Mouse (Mus musculus) embryonic facial prominence, embryonic 14.5 days (tissue): Measurements from ENCODE around the gene Cops2. TPM values are rescaled to one million over a fixed set of nuclear protein-coding genes. Genes with fewer than 3 reads are reported as not detected.
A peak's percentile ranks its signal among the peaks of the same experiment; 100 is the strongest.

Source experiments
- ATAC-seq: fragments of 200-750 bp; cut with Nextera tagmentation; 2 replicates; pipeline ENCODE4 v1.8.0; 2017; ENCODE audit warnings: low read depth, moderate number of reproducible peaks, moderate TSS enrichment
- DNase-seq: peaks from one replicate; pipeline ENCODE4 v3.0.0-alpha.2; 2015; ENCODE audit warnings: low spot score
- H3K27ac ChIP-seq: fragments of 300-500 bp; sonication (generic); replicated peaks from 2 replicates; pipeline ENCODE4 v1.5.1; 2014; ENCODE audit warnings: low read depth, mild to moderate bottlenecking, low read length, moderate library complexity
- H3K27me3 ChIP-seq: fragments of 300-500 bp; sonication (generic); replicated peaks from 2 replicates; pipeline ENCODE4 v1.6.1; 2014; ENCODE audit warnings: low read length; ENCODE audit not compliant: control insufficient read depth, insufficient read depth
- H3K36me3 ChIP-seq: fragments of 300-500 bp; sonication (generic); 2 replicates; pipeline ENCODE4 v1.6.1; 2014; ENCODE audit warnings: low read length, mixed read lengths; ENCODE audit not compliant: control insufficient read depth, insufficient read depth
- H3K4me1 ChIP-seq: fragments of 300-500 bp; sonication (generic); 2 replicates; pipeline ENCODE4 v1.6.1; 2014; ENCODE audit warnings: antibody characterized with exemption, low read length; ENCODE audit not compliant: control insufficient read depth, insufficient read depth
- H3K4me2 ChIP-seq: fragments of 300-500 bp; sonication (generic); 2 replicates; pipeline ENCODE4 v1.6.1; 2014; ENCODE audit warnings: low read depth, mild to moderate bottlenecking, low read length, moderate library complexity, mixed read lengths
- H3K4me3 ChIP-seq: fragments of 300-500 bp; sonication (generic); 2 replicates; pipeline ENCODE4 v1.5.1; 2014; ENCODE audit warnings: low read depth, mild to moderate bottlenecking, low read length
- H3K9ac ChIP-seq: fragments of 300-500 bp; sonication (generic); 2 replicates; pipeline ENCODE4 v1.6.1; 2014; ENCODE audit warnings: low read depth, mild to moderate bottlenecking, low read length, moderate library complexity, mixed read lengths
- H3K9me3 ChIP-seq: fragments of 300-500 bp; sonication (generic); 2 replicates; pipeline ENCODE4 v1.6.1; 2016; ENCODE audit warnings: low read length; ENCODE audit not compliant: control insufficient read depth
- WGBS: fragments of 180-500 bp; shearing (Covaris S2); extraction: QIAGEN DNeasy Blood & Tissue Kit; methylation state at CpG from one replicate; pipeline ENCODE4 v1.1.7; 2014; 5-methylcytosine and 5-hydroxymethylcytosine counted together
- polyA plus RNA-seq: library from polyadenylated mRNA; unstranded; fragments of >200 nt; fragmentation: Nextera tagmentation; extraction: Ambion mirVana; gene quantifications from 2 replicates; pipeline ENCODE4 v1.2.1, GENCODE M21; 2014

The Cops2 gene
- 89.0 and 90.0 TPM in 2 replicates for polyA plus RNA-seq

GRCm38 (mm10) chr2:125858521-125859280 is at the start of gene Cops2, which contains the start of gene Galk2:
TSS of gene Cops2 (minus strand) at chr2:125859139.
TSS of gene Galk2 (plus strand) at chr2:125859109.
- Histone ChIP-seq H3K27ac (peak within 1 kb of the TSS; percentile 85), H3K9ac (peak within 1 kb of the TSS; percentile 97), H3K4me2 (peak within 1 kb of the TSS; percentile 67), H3K9me3 (no peaks in the 10 kb centered on the region), H3K36me3 (no peaks in the 10 kb centered on the region), H3K4me1 (peaks cover 9% of the 10 kb centered on the region), H3K27me3 (no peaks in the 10 kb centered on the region), H3K4me3 (peak within 1 kb of the TSS; percentile 77)
- peak; percentile 99 for ATAC-seq
- peak; percentile 98 for DNase-seq
- WGBS, result 0% methylated on average over 33 of the region's 54 CpGs

- no peaks in the 10 kb centered on the region for H3K27me3 ChIP-seq
- H3K9ac ChIP-seq, result no peak overlapping the region
- DNase-seq (no peak), ATAC-seq (no peak)
- no peak overlapping the region for H3K4me2 ChIP-seq
- no peaks in the 10 kb centered on the region for H3K4me1 ChIP-seq
- 0 out of 2 replicates have a peak, but pooled peaks cover 8% of the 10 kb centered on the region for H3K36me3 ChIP-seq
- H3K9me3 ChIP-seq, result no peaks in the 10 kb centered on the region
- H3K4me3 ChIP-seq, result no peak overlapping the region
- WGBS, result 81% methylated on average over 4 of the region's 4 CpGs
- no peak overlapping the region for H3K27ac ChIP-seq
Observed at GRCm38 (mm10) chr2:125907580-125908255, 48.8 kb upstream of the Cops2 start.

- DNase-seq (no peak), ATAC-seq (no peak)
- no peak overlapping the region for H3K4me3 ChIP-seq
- H3K27ac ChIP-seq, result no peak overlapping the region
- H3K27me3 ChIP-seq, result no peaks in the 10 kb centered on the region
- no peak overlapping the region for H3K4me2 ChIP-seq
- 0 out of 2 replicates have a peak, but pooled peaks cover 8% of the 10 kb centered on the region for H3K36me3 ChIP-seq
- H3K9ac ChIP-seq, result no peak overlapping the region
- no peaks in the 10 kb centered on the region for H3K9me3 ChIP-seq
- WGBS, result 71% methylated on average over 4 of the region's 4 CpGs
- no peaks in the 10 kb centered on the region for H3K4me1 ChIP-seq
Observed at GRCm38 (mm10) chr2:125906407-125907066, 47.6 kb upstream of the Cops2 start.

- H3K9me3 ChIP-seq, result no peaks in the 10 kb centered on the region
- no peak overlapping the region for H3K27ac ChIP-seq
- no peaks in the 10 kb centered on the region for H3K27me3 ChIP-seq
- 88% methylated on average over 3 of the region's 3 CpGs for WGBS
- no peak for DNase-seq
- no peak overlapping the region for H3K4me2 ChIP-seq
- no peak for ATAC-seq
- H3K9ac ChIP-seq, result no peak overlapping the region
- H3K4me3 ChIP-seq, result no peak overlapping the region
- H3K4me1 ChIP-seq, result no peaks in the 10 kb centered on the region
- 0 out of 2 replicates have a peak, but pooled peaks cover 11% of the 10 kb centered on the region for H3K36me3 ChIP-seq
Observed at GRCm38 (mm10) chr2:125901426-125901825, 42.5 kb upstream of the Cops2 start.

GRCm38 (mm10) chr2:125900797-125901410 is 42.0 kb upstream of the Cops2 start:
- no peaks in the 10 kb centered on the region for H3K4me1 ChIP-seq
- 87% methylated on average over 6 of the region's 6 CpGs for WGBS
- no peak for ATAC-seq

GRCm38 (mm10) chr2:125896355-125896754 is 37.4 kb upstream of the Cops2 start:
- H3K9me3 ChIP-seq, result no peaks in the 10 kb centered on the region
- no peak for DNase-seq
- no peaks in the 10 kb centered on the region for H3K27me3 ChIP-seq
- no peak overlapping the region for H3K4me2 ChIP-seq
- H3K9ac ChIP-seq, result no peak overlapping the region
- no peak overlapping the region for H3K27ac ChIP-seq
- H3K4me3 ChIP-seq, result no peak overlapping the region
- no peaks in the 10 kb centered on the region for H3K4me1 ChIP-seq
- WGBS, result 94% methylated on average over 3 of the region's 3 CpGs
- 0 out of 2 replicates have a peak, but pooled peaks cover 6% of the 10 kb centered on the region for H3K36me3 ChIP-seq
- no peak for ATAC-seq

More at GRCm38 (mm10) chr2:125900797-125901410, 42.0 kb upstream of the Cops2 start:
- H3K4me2 ChIP-seq, result no peak overlapping the region
- no peak overlapping the region for H3K4me3 ChIP-seq
- no peak overlapping the region for H3K9ac ChIP-seq
- no peaks in the 10 kb centered on the region for H3K27me3 ChIP-seq
- DNase-seq, result no peak
- H3K36me3 ChIP-seq, result 0 out of 2 replicates have a peak, but pooled peaks cover 11% of the 10 kb centered on the region
- no peak overlapping the region for H3K27ac ChIP-seq
- H3K9me3 ChIP-seq, result no peaks in the 10 kb centered on the region

- ATAC-seq (no peak), DNase-seq (peak; percentile 52)
- H3K27ac ChIP-seq, result no peak overlapping the region
- no peaks in the 10 kb centered on the region for H3K27me3 ChIP-seq
- no peak overlapping the region for H3K4me3 ChIP-seq
- 0 out of 2 replicates have a peak, but pooled peaks cover 6% of the 10 kb centered on the region for H3K36me3 ChIP-seq
- H3K4me1 ChIP-seq, result no peaks in the 10 kb centered on the region
- no peak overlapping the region for H3K9ac ChIP-seq
- 78% methylated on average over 4 of the region's 4 CpGs for WGBS
- H3K4me2 ChIP-seq, result no peak overlapping the region
- no peaks in the 10 kb centered on the region for H3K9me3 ChIP-seq
Observed at GRCm38 (mm10) chr2:125895099-125895498, 36.2 kb upstream of the Cops2 start.

- 0 out of 2 replicates have a peak, but pooled peaks cover 3% of the 10 kb centered on the region for H3K36me3 ChIP-seq
- H3K9me3 ChIP-seq, result no peaks in the 10 kb centered on the region
- no peaks in the 10 kb centered on the region for H3K4me1 ChIP-seq
- no peaks in the 10 kb centered on the region for H3K27me3 ChIP-seq
- H3K4me3 ChIP-seq, result no peak overlapping the region
- WGBS, result 36% methylated on average over 6 of the region's 6 CpGs
- ATAC-seq (no peak), DNase-seq (peak; percentile 60)
- H3K9ac ChIP-seq, result no peak overlapping the region
- no peak overlapping the region for H3K27ac ChIP-seq
- H3K4me2 ChIP-seq, result no peak overlapping the region
Observed at GRCm38 (mm10) chr2:125893096-125893495, 34.2 kb upstream of the Cops2 start.
